Mouse (Mus musculus) stomach, embryonic 15.5 days (tissue): ENCODE data around the gene Gm49373. TPM values are rescaled to one million over a fixed set of nuclear protein-coding genes. Genes with fewer than 3 reads are reported as not detected.

ENCODE experiments used
- ATAC-seq: fragments of 200-750 bp; cut with Nextera tagmentation; 2 replicates; pipeline ENCODE4 v1.8.0; 2017; ENCODE audit warnings: low read depth, moderate number of reproducible peaks, moderate TSS enrichment; ENCODE audit not compliant: insufficient read depth, low FRiP score
- H3K27ac ChIP-seq: fragments of 300-500 bp; sonication (generic); 2 replicates; pipeline ENCODE4 v1.5.1; 2015; ENCODE audit warnings: mild to moderate bottlenecking, inconsistent platforms
- H3K27me3 ChIP-seq: fragments of 300-500 bp; sonication (generic); replicated peaks from 2 replicates; pipeline ENCODE4 v1.6.1; 2015; ENCODE audit warnings: inconsistent platforms
- H3K36me3 ChIP-seq: fragments of 300-500 bp; sonication (generic); 2 replicates; pipeline ENCODE4 v1.6.1; 2015; ENCODE audit warnings: inconsistent platforms
- H3K4me1 ChIP-seq: fragments of 300-500 bp; sonication (generic); 2 replicates; pipeline ENCODE4 v1.6.1; 2015; ENCODE audit warnings: inconsistent platforms
- H3K4me2 ChIP-seq: fragments of 300-500 bp; sonication (generic); 2 replicates; pipeline ENCODE4 v1.6.1; 2015; ENCODE audit warnings: mild to moderate bottlenecking, inconsistent platforms
- H3K4me3 ChIP-seq: fragments of 300-500 bp; sonication (generic); replicated peaks from 2 replicates; pipeline ENCODE4 v1.5.1; 2015; ENCODE audit warnings: inconsistent platforms
- H3K9ac ChIP-seq: fragments of 300-500 bp; sonication (generic); 2 replicates; pipeline ENCODE4 v1.6.1; 2015; ENCODE audit warnings: inconsistent platforms
- H3K9me3 ChIP-seq: fragments of 300-500 bp; sonication (generic); 2 replicates; pipeline ENCODE4 v1.6.1; 2016; ENCODE audit warnings: inconsistent platforms
- WGBS: fragments of 180-500 bp; shearing (Covaris S2); methylation state at CpG from one replicate; pipeline ENCODE4 v1.1.7; 2015; 5-methylcytosine and 5-hydroxymethylcytosine counted together
- polyA plus RNA-seq: library from polyadenylated mRNA; unstranded; fragments of >200 nt; fragmentation: Nextera tagmentation; extraction: Ambion mirVana; gene quantifications from 2 replicates; pipeline ENCODE4 v1.2.1, GENCODE M21; 2015

The Gm49373 gene
- polyA plus RNA-seq, 1 experiment from 2014 or later = 0.82 TPM

DNA sequence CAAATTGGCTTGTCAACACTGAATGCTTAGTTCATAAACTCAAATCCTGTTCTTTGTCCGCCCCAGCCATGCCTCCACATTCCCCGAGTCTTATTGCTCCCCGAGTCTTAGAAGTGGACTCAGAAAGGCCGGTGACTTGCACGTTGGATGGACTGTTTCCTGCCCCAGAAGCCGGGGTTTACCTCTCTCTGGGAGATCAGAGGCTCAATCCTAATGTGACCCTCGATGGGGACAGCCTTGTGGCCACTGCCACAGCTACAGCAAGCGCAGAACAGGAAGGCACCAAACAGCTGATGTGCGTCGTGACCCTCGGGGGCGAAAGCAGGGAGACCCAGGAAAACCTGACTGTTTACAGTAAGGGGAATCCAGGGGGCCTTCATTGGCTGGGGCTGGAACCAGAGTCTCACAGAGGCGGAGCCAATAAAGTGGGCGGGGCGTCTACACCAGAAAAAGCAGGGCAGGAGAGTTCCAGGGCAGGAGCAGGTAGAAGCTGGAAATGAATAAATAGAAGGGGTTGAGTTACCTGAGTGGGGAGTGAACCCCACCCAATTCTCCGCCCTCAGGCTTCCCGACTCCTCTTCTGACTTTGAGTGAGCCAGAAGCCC is 38.3 kb downstream of the Gm49373 start:
- H3K4me2 ChIP-seq = 0 out of 2 replicates have a peak overlapping the region, but pooled peaks have one; percentile 13
- H3K36me3 ChIP-seq = no peaks in the 10 kb centered on the region
- H3K4me3 ChIP-seq = no peak overlapping the region
- peaks cover 84% of the 10 kb centered on the region for H3K27me3 ChIP-seq
- no peak for ATAC-seq
- H3K4me1 ChIP-seq = peaks cover 51% of the 10 kb centered on the region
- WGBS = 5% methylated on average over 17 of the region's 17 CpGs
- no peak overlapping the region for H3K27ac ChIP-seq
- no peaks in the 10 kb centered on the region for H3K9me3 ChIP-seq
- H3K9ac ChIP-seq = no peak overlapping the region

- peaks cover 72% of the 10 kb centered on the region for H3K27me3 ChIP-seq
- 0% methylated on average over 34 of the region's 34 CpGs for WGBS
- ATAC-seq = peak; percentile 76
- H3K27ac ChIP-seq = no peak overlapping the region
- H3K9ac ChIP-seq = peak overlapping the region; percentile 26; the same call in 1 of the 2 replicates
- peaks cover 54% of the 10 kb centered on the region for H3K4me1 ChIP-seq
- peak overlapping the region; percentile 54 for H3K4me3 ChIP-seq
- peak overlapping the region; percentile 98 for H3K4me2 ChIP-seq
- H3K36me3 ChIP-seq = no peaks in the 10 kb centered on the region
- no peaks in the 10 kb centered on the region for H3K9me3 ChIP-seq
Observed at GRCm38 (mm10) chr9:21033136-21033535, 39.8 kb downstream of the Gm49373 start.

DNA sequence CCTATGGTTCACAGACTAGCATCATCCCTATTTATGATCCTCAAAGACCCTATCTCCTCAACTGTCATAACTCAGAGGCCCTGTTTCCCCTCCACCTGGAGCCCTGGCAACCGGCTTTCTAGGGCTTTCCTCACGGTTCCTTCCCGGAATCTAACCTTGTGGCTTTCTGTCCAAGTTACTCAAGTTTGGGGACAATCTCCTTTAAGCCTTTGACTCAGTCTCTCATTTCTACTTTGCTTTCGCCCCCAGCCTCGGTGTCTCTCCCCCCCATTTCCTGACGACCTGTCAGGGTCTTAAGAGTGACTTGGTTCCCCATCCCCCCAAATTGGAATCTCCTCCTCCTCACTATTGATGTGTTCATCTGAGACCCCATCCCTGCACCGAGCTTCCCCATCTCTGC is 40.4 kb downstream of the Gm49373 start:
- no peaks in the 10 kb centered on the region for H3K36me3 ChIP-seq
- H3K9ac ChIP-seq = peak overlapping the region; percentile 26; the same call in 1 of the 2 replicates
- H3K4me3 ChIP-seq = peak overlapping the region; percentile 54
- ATAC-seq = no peak
- H3K4me2 ChIP-seq = peak overlapping the region; percentile 98
- no peak overlapping the region for H3K27ac ChIP-seq
- H3K9me3 ChIP-seq = no peaks in the 10 kb centered on the region
- WGBS = 6% methylated on average over 7 of the region's 7 CpGs
- H3K4me1 ChIP-seq = peaks cover 49% of the 10 kb centered on the region
- H3K27me3 ChIP-seq = peaks cover 66% of the 10 kb centered on the region

- Histone ChIP-seq H3K27me3 (peaks cover 63% of the 10 kb centered on the region), H3K4me1 (peaks cover 44% of the 10 kb centered on the region), H3K27ac (peak within 1 kb of the TSS; percentile 55; the same call in 1 of the 2 replicates), H3K9me3 (no peaks in the 10 kb centered on the region), H3K4me2 (peak within 1 kb of the TSS; percentile 98), H3K4me3 (peak within 1 kb of the TSS; percentile 54), H3K9ac (peak within 1 kb of the TSS; percentile 26; the same call in 1 of the 2 replicates), H3K36me3 (no peaks in the 10 kb centered on the region)
- ATAC-seq = no peak
- under 1% methylated on average over 35 of the region's 35 CpGs for WGBS
Observed at GRCm38 (mm10) chr9:21031896-21032351, 41.0 kb downstream of the Gm49373 start, which contains the start of gene Icam5. Icam5 (plus strand) TSS chr9:21032073.

- no peaks in the 10 kb centered on the region for H3K9me3 ChIP-seq
- WGBS = under 1% methylated on average over 36 of the region's 36 CpGs
- no peak overlapping the region; the same call in 1 of the 2 replicates for H3K9ac ChIP-seq
- peaks cover 57% of the 10 kb centered on the region for H3K27me3 ChIP-seq
- peaks cover 44% of the 10 kb centered on the region for H3K4me1 ChIP-seq
- peak overlapping the region; percentile 98 for H3K4me2 ChIP-seq
- no peaks in the 10 kb centered on the region for H3K36me3 ChIP-seq
- no peak; the same call in 1 of the 2 replicates for ATAC-seq
- H3K27ac ChIP-seq = peak overlapping the region; percentile 55; the same call in 1 of the 2 replicates
- peak overlapping the region; percentile 54 for H3K4me3 ChIP-seq
Observed at GRCm38 (mm10) chr9:21031251-21031895, 41.5 kb downstream of the Gm49373 start.

- Histone ChIP-seq H3K27me3 (peaks cover 52% of the 10 kb centered on the region), H3K4me2 (peak overlapping the region; percentile 98), H3K36me3 (no peaks in the 10 kb centered on the region), H3K4me3 (peak overlapping the region; percentile 54), H3K9me3 (no peaks in the 10 kb centered on the region), H3K9ac (no peak overlapping the region), H3K4me1 (peaks cover 44% of the 10 kb centered on the region), H3K27ac (peak overlapping the region; percentile 55; the same call in 1 of the 2 replicates)
- peak; percentile 73; the same call in 1 of the 2 replicates for ATAC-seq
- 0% methylated on average over 13 of the region's 13 CpGs for WGBS
Observed at GRCm38 (mm10) chr9:21030781-21031250, 42.1 kb downstream of the Gm49373 start.

DNA sequence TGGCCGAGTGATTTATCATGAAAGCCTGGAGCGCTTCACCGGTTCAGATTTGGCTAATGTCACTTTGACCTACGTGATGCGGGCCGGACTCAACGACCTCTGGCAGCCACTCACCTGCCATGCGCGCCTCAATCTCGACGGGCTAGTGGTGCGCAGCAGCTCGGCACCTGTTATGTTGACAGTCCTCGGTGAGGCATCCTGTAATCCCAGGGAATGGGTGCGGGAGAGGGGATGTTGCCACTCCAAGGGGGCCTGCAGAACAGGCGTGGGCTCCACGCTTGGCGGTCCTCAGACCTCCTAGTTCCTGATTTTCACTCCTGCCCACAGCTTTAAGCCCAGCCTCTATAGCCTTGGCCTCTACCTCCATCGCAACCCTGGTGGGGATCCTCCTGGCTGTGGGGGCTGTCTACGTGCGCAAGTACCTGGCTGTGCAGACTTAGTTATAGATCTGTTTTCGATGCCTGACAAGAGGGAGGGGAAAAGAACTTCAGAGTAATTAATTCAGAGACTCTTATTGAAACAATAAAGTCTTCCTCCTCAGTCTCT is 42.8 kb downstream of the Gm49373 start:
- no peak overlapping the region for H3K27ac ChIP-seq
- no peaks in the 10 kb centered on the region for H3K36me3 ChIP-seq
- H3K4me1 ChIP-seq = peaks cover 44% of the 10 kb centered on the region
- H3K4me2 ChIP-seq = peak overlapping the region; percentile 98
- 24% methylated on average over 22 of the region's 22 CpGs for WGBS
- ATAC-seq = no peak
- H3K9ac ChIP-seq = no peak overlapping the region
- H3K27me3 ChIP-seq = peaks cover 45% of the 10 kb centered on the region
- H3K4me3 ChIP-seq = peak overlapping the region; percentile 54
- no peaks in the 10 kb centered on the region for H3K9me3 ChIP-seq

DNA sequence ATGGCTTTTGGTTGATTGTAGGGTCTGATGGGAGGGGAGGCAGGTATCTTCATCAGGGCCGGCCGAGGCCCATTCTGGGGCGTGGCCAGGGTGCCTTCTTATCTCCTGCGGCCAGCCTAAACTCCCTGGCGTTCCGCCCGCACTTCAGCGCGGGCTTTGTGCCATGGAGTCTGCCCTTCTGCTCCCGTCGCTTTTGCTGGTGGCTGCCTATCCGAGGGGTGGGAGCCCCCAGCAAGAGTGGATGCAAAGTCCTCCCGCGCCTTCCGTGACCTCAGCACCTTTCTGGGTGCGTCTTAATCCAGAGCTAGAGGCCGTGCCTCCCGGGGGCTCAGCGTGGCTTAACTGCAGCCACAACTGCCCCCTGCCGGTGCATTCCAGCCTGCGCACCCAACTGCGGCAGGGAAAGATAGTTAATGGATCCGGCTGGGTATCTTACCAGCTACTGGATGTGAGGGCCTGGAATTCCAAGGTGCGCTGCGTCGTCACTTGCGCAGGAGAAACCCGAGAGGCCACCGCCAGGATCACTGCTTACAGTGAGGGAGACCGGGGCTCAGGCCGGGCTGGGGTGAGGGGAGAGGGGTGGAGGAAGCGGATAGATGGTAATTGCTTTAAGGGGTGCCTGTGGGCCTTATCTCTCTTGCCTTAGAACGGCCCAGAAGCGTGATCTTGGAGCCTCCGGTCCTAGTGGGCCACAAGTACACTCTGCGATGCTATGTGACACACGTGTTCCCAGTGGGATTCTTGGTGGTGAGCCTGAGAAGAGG is 43.4 kb downstream of the Gm49373 start, which contains the start of gene Icam4:
TSS of gene Icam4 (plus strand) at position 83 of the 764 bp plus-strand sequence.
- no peaks in the 10 kb centered on the region for H3K9me3 ChIP-seq
- H3K9ac ChIP-seq = no peak within 1 kb of the TSS
- H3K4me1 ChIP-seq = peaks cover 39% of the 10 kb centered on the region
- peak within 1 kb of the TSS; percentile 23; the same call in 1 of the 2 replicates for H3K27ac ChIP-seq
- H3K4me3 ChIP-seq = peak within 1 kb of the TSS; percentile 54
- peak within 1 kb of the TSS; percentile 98 for H3K4me2 ChIP-seq
- H3K27me3 ChIP-seq = peaks cover 38% of the 10 kb centered on the region
- ATAC-seq = peak; percentile 66; the same call in 1 of the 2 replicates
- no peaks in the 10 kb centered on the region for H3K36me3 ChIP-seq
- WGBS = 2% methylated on average over 37 of the region's 37 CpGs

- H3K4me3 ChIP-seq = no peak overlapping the region
- 68% methylated on average over 6 of the region's 6 CpGs for WGBS
- peaks cover 38% of the 10 kb centered on the region for H3K4me1 ChIP-seq
- H3K9ac ChIP-seq = no peak overlapping the region
- no peak overlapping the region for H3K27ac ChIP-seq
- H3K27me3 ChIP-seq = peaks cover 33% of the 10 kb centered on the region
- ATAC-seq = no peak
- H3K9me3 ChIP-seq = no peaks in the 10 kb centered on the region
- no peaks in the 10 kb centered on the region for H3K36me3 ChIP-seq
- no peak overlapping the region for H3K4me2 ChIP-seq
Observed at GRCm38 (mm10) chr9:21028560-21029110, 44.3 kb downstream of the Gm49373 start.

DNA sequence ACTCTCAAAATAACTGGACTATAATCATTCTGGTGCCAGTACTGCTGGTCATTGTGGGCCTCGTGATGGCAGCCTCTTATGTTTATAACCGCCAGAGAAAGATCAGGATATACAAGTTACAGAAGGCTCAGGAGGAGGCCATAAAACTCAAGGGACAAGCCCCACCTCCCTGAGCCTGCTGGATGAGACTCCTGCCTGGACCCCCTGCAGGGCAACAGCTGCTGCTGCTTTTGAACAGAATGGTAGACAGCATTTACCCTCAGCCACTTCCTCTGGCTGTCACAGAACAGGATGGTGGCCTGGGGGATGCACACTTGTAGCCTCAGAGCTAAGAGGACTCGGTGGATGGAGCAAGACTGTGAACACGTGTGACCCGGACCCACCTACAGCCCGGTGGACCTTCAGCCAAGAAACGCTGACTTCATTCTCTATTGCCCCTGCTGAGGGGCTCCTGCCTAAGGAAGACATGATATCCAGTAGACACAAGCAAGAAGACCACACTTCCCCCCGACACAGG is 45.1 kb downstream of the Gm49373 start:
- H3K4me3 ChIP-seq = no peak overlapping the region
- H3K4me2 ChIP-seq = no peak overlapping the region
- peaks cover 35% of the 10 kb centered on the region for H3K4me1 ChIP-seq

GRCm38 (mm10) chr9:21026849-21027248 is 46.0 kb downstream of the Gm49373 start:
- Histone ChIP-seq H3K9me3 (no peaks in the 10 kb centered on the region), H3K36me3 (no peaks in the 10 kb centered on the region), H3K4me2 (no peak overlapping the region), H3K4me1 (peaks cover 25% of the 10 kb centered on the region), H3K27me3 (peaks cover 15% of the 10 kb centered on the region), H3K4me3 (no peak overlapping the region), H3K9ac (no peak overlapping the region), H3K27ac (no peak overlapping the region)
- ATAC-seq = no peak
- 78% methylated on average over 12 of the region's 12 CpGs for WGBS

More for the DNA sequence above, 45.1 kb downstream of the Gm49373 start:
- peaks cover 25% of the 10 kb centered on the region for H3K27me3 ChIP-seq
- no peak overlapping the region for H3K27ac ChIP-seq
- no peaks in the 10 kb centered on the region for H3K36me3 ChIP-seq
- no peaks in the 10 kb centered on the region for H3K9me3 ChIP-seq
- WGBS = 62% methylated on average over 8 of the region's 8 CpGs
- no peak for ATAC-seq
- no peak overlapping the region for H3K9ac ChIP-seq
